Mouse (Mus musculus): ENCODE results near the gene Zfpl1. TPM values are rescaled to one million over a fixed set of nuclear protein-coding genes. Genes with fewer than 3 reads are reported as not detected.
"Not testable (repeated sequence)": the region's sequence is repeated elsewhere in the genome, so short reads cannot be mapped to it uniquely, and the experiment has no call there.

Zfpl1 gene
- polyA plus RNA-seq, 1 experiment from 2014 or later: 79.5 TPM

- H3K4me3 ChIP-seq (replicated peaks): peak overlapping the region; percentile 99
- 84% methylated on average over 11 of the region's 11 CpGs for WGBS
- no peak overlapping the region for H3K9ac ChIP-seq
- H3K4me1 ChIP-seq: peaks cover 32% of the 10 kb centered on the region
- peaks cover 58% of the 10 kb centered on the region for H3K36me3 ChIP-seq
- no peaks in the 10 kb centered on the region for H3K27me3 ChIP-seq
- no peak for ATAC-seq (replicated peaks; ENCODE audit: low FRiP score)
- peak overlapping the region; percentile 86; the same call in 1 of the 2 replicates for H3K4me2 ChIP-seq
- no peak overlapping the region for H3K27ac ChIP-seq
- no peaks in the 10 kb centered on the region for H3K9me3 ChIP-seq (replicated peaks)
Observed at GRCm38 (mm10) chr19:6048681-6049410, 35.9 kb downstream of the Zfpl1 start.

DNA sequence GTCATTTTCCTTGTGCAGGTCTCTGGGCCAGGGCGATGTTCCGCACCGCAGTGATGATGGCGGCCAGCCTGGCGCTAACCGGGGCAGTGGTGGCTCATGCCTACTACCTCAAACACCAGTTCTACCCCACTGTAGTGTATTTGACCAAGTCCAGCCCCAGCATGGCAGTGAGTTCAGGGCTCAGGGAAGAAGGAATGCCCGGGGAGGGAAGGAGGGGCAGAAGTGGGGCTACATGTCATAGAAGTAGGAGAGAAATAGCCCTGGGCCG lies 36.9 kb downstream of the Zfpl1 start:
- H3K27ac ChIP-seq: peak overlapping the region; percentile 99
- WGBS: 84% methylated on average over 8 of the region's 8 CpGs
- H3K9me3 ChIP-seq (replicated peaks): no peaks in the 10 kb centered on the region
- peak overlapping the region; percentile 88 for H3K9ac ChIP-seq
- H3K36me3 ChIP-seq: peaks cover 48% of the 10 kb centered on the region
- H3K4me3 ChIP-seq (replicated peaks): peak overlapping the region; percentile 99
- peaks cover 27% of the 10 kb centered on the region for H3K4me1 ChIP-seq
- no peak for ATAC-seq (replicated peaks; ENCODE audit: low FRiP score)
- H3K27me3 ChIP-seq: no peaks in the 10 kb centered on the region
- H3K4me2 ChIP-seq: peak overlapping the region; percentile 86

DNA sequence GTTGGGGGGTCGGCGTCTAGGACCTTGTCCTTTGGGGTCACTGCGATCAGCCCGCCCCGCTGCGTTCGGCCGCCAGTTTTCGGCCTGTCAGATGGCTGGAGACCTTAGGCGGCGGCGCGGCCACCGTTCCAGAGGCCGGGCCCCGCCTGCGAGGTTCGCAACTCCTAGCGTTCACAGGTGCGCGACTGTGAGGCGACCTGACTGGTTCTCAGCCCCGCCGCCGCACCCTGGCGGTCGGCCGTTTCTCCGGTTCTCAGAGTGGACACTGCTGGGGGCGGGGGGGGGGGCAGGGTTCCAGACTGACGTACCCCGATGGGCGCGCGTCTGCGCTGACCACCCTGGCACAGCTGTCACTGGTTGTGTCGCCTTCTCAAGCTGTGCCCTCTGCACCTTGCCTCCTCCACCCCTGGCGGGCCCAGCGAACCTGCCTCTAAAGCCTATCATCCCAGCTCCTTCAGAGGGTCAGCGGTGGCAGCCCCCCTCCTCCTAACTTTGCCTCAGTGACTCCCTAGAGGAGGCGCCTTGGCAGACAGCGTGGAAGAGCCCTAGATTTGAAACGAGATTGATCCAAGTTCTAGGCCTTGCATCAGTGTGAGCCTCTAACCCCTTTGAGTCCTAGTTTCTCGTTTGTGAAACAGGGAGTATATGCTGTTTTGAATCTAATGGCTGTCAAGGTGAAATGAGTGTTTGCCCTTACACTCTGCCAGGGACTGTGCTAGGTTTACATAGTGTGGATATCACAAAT lies 37.4 kb downstream of the Zfpl1 start:
- Histone ChIP-seq H3K9me3 (replicated peaks) (no peaks in the 10 kb centered on the region), H3K36me3 (peaks cover 43% of the 10 kb centered on the region), H3K4me2 (peak overlapping the region; percentile 86), H3K27me3 (no peaks in the 10 kb centered on the region), H3K4me3 (replicated peaks) (peak overlapping the region; percentile 99), H3K4me1 (peaks cover 28% of the 10 kb centered on the region), H3K9ac (peak overlapping the region; percentile 88), H3K27ac (peak overlapping the region; percentile 99)
- 1% methylated on average over 44 of the region's 44 CpGs for WGBS
- peak; percentile 10; the same call in 1 of the 2 replicates for ATAC-seq (replicated peaks; ENCODE audit: low FRiP score)

- Histone ChIP-seq H3K4me3 (replicated peaks) (peak within 1 kb of the TSS; percentile 99), H3K9me3 (replicated peaks) (no peaks in the 10 kb centered on the region), H3K36me3 (peaks cover 35% of the 10 kb centered on the region), H3K27ac (peak within 1 kb of the TSS; percentile 99), H3K4me2 (peak within 1 kb of the TSS; percentile 86), H3K4me1 (peaks cover 36% of the 10 kb centered on the region), H3K9ac (peak within 1 kb of the TSS; percentile 88), H3K27me3 (no peaks in the 10 kb centered on the region)
- ATAC-seq (replicated peaks; ENCODE audit: low FRiP score): peak; percentile 91
- under 1% methylated on average over 65 of the region's 65 CpGs for WGBS
Observed at GRCm38 (mm10) chr19:6046294-6047153, 38.2 kb downstream of the Zfpl1 start, which contains the start of gene Syvn1. Gene Syvn1, plus strand, starts transcription at chr19:6046576.

DNA sequence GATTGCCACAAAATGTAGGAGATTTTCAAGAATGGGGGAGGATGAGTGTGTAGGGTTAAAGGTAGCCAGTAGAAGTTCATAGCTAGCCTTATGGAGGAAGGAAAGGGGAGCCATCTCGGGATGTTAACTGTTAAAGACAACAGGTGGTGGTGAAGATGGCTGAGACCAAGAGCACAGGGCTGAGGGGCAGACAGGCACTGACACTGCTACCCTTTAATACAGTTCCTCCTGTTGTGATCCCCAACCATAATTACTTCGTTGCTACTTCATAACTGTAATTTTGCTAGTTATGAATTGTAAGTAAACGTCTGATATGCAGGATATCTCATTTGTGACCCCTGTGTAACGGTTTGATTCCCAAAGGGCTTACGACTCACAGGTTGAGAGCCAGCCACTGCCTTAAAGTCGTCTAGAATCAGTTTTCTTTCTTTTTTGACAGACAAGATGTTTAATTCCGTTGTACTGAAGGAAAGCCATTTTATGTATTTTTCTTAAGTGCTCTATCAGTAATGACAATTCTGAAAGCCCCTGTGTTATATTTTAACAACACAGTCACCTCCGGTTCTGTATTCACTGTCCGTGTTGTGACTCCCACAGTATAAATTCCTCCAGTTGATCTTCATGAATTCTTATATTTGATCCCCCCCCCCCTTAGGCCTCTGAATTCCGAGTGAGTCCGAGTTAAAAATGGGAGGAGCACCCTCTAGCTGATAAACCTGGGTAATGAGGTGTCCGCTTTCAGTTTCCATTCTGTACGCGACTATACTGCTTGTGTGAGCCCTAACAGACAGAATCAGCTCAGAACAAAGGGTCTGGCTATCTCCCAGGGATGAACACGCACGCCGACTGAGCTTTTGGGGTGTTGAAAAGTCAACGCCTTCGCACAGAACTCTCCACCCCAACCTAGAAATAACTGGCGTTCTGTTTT lies 39.1 kb downstream of the Zfpl1 start:
- Histone ChIP-seq H3K4me2 (peak overlapping the region; percentile 86), H3K36me3 (peaks cover 26% of the 10 kb centered on the region), H3K4me1 (peaks cover 38% of the 10 kb centered on the region), H3K4me3 (replicated peaks) (peak overlapping the region; percentile 99), H3K9me3 (replicated peaks) (no peaks in the 10 kb centered on the region), H3K27ac (peak overlapping the region; percentile 99), H3K27me3 (no peaks in the 10 kb centered on the region), H3K9ac (peak overlapping the region; percentile 88)
- no peak for ATAC-seq (replicated peaks; ENCODE audit: low FRiP score)
- WGBS: 17% methylated on average over 20 of the region's 20 CpGs

DNA sequence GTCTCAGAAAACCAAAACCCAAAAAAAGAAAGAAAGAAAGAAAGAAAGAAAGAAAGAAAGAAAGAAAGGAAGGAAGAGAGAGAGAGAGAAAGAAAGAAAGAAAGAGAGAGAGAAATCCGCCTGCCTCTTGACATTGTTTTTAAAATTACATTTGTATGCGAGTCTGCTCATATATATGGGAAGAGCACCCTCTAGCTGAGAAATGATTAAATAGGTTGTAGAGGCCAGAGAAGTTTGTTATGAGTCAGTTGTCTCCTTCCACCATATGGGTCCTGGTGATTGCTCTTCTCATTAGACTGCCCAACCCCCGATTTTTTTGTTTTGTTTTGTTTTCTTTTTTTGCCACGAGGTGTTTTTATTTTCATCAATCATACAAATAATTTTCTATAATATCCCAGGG lies 40.7 kb downstream of the Zfpl1 start:
- WGBS: 63% methylated on average over 4 of the region's 4 CpGs
- H3K9ac ChIP-seq; H3K4me2 ChIP-seq; H3K9me3 ChIP-seq (replicated peaks); H3K27me3 ChIP-seq; H3K4me3 ChIP-seq (replicated peaks); ATAC-seq (replicated peaks; ENCODE audit: low FRiP score); H3K27ac ChIP-seq: not testable (repeated sequence)
- Histone ChIP-seq H3K4me1 (peaks cover 38% of the 10 kb centered on the region), H3K36me3 (peaks cover 11% of the 10 kb centered on the region)

- peak overlapping the region; percentile 56; the same call in 1 of the 2 replicates for H3K27ac ChIP-seq
- peaks cover 22% of the 10 kb centered on the region for H3K4me1 ChIP-seq
- no peaks in the 10 kb centered on the region for H3K27me3 ChIP-seq
- H3K36me3 ChIP-seq: no peaks in the 10 kb centered on the region
- H3K9ac ChIP-seq: 0 out of 2 replicates have a peak overlapping the region, but pooled peaks have one; percentile 10
- no peak overlapping the region for H3K4me3 ChIP-seq (replicated peaks)
- WGBS: 83% methylated on average over 9 of the region's 9 CpGs
- H3K9me3 ChIP-seq (replicated peaks): no peaks in the 10 kb centered on the region
- ATAC-seq (replicated peaks; ENCODE audit: low FRiP score): no peak
- H3K4me2 ChIP-seq: no peak overlapping the region
Observed at GRCm38 (mm10) chr19:6042293-6042692, 42.5 kb downstream of the Zfpl1 start.

GRCm38 (mm10) chr19:6040002-6040401 lies 44.8 kb downstream of the Zfpl1 start:
- Histone ChIP-seq H3K9me3 (replicated peaks) (no peaks in the 10 kb centered on the region), H3K4me1 (peaks cover 12% of the 10 kb centered on the region), H3K27me3 (no peaks in the 10 kb centered on the region), H3K9ac (no peak overlapping the region), H3K36me3 (no peaks in the 10 kb centered on the region), H3K4me3 (replicated peaks) (no peak overlapping the region), H3K4me2 (no peak overlapping the region), H3K27ac (no peak overlapping the region)
- no peak for ATAC-seq (replicated peaks; ENCODE audit: low FRiP score)

- Histone ChIP-seq H3K9ac (no peak overlapping the region), H3K9me3 (replicated peaks) (no peaks in the 10 kb centered on the region), H3K36me3 (no peaks in the 10 kb centered on the region), H3K4me3 (replicated peaks) (no peak overlapping the region), H3K27me3 (no peaks in the 10 kb centered on the region), H3K4me2 (no peak overlapping the region), H3K4me1 (peaks cover 11% of the 10 kb centered on the region), H3K27ac (no peak overlapping the region)
- ATAC-seq (replicated peaks; ENCODE audit: low FRiP score): no peak
- WGBS: 82% methylated on average over 7 of the region's 7 CpGs
Observed at GRCm38 (mm10) chr19:6038326-6038725, 46.4 kb downstream of the Zfpl1 start.

DNA sequence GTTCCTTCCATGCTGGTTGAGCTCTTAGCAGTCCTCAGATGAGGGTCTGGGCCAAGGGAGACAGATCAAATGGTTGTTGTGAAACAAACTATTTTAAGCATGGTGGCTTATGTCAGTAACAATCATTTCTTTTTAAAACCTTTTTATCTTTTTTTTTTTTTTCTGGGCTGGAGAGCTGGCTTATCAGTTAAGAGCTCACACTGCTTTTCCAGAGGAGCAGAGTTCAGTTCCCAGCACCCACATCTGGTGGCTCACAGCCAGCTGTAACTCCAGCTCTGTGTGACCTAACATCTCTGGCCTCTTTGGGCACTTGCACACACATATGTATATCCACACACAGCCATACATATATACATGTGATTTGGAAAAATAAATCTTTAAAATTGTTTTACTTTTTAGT lies 47.1 kb downstream of the Zfpl1 start:
- Histone ChIP-seq H3K4me2 (no peak overlapping the region), H3K27me3 (no peaks in the 10 kb centered on the region), H3K36me3 (no peaks in the 10 kb centered on the region), H3K4me3 (replicated peaks) (no peak overlapping the region), H3K9ac (no peak overlapping the region), H3K9me3 (replicated peaks) (no peaks in the 10 kb centered on the region), H3K27ac (no peak overlapping the region), H3K4me1 (peaks cover 11% of the 10 kb centered on the region)
- no peak for ATAC-seq (replicated peaks; ENCODE audit: low FRiP score)

DNA sequence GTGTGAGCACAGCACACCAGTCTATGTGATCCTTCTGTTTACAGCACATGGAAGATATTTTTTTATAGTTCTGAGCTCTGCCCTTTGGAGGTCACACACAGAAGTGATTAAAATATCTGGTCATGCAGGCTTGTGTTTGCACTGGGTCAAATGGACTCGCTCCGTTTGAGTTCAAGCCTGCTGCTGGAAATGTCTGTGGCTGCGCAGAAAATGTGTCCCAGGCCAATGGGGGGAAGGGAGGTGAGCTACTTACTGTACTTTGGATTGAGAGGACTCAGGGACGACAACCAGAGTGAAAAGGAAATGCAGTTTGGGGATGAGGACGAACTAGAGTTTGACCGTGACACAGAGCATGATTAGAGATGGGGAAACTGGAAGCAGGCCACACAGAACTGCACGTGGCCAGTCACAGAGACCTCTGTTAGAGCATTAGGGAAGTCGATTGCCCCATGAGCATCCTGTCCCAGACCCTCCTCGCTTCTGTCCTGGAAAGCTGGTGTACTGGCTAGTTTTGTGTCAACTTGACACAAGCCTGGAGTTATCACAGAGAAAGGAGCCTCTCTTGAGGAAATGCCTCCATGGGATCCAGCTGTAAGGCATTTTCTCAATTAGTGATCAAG lies 48.7 kb downstream of the Zfpl1 start:
- H3K4me1 ChIP-seq: no peaks in the 10 kb centered on the region
- no peak overlapping the region for H3K27ac ChIP-seq
- no peak overlapping the region for H3K4me2 ChIP-seq
- ATAC-seq (replicated peaks; ENCODE audit: low FRiP score): no peak
- no peaks in the 10 kb centered on the region for H3K9me3 ChIP-seq (replicated peaks)
- H3K36me3 ChIP-seq: no peaks in the 10 kb centered on the region
- H3K4me3 ChIP-seq (replicated peaks): no peak overlapping the region
- no peaks in the 10 kb centered on the region for H3K27me3 ChIP-seq
- WGBS: 70% methylated on average over 9 of the region's 9 CpGs
- no peak overlapping the region for H3K9ac ChIP-seq

Measured in kidney, embryonic 15.5 days (tissue).